Mouse (Mus musculus): ENCODE measurements around the gene Tbc1d10c.

- no peak for TF ChIP-seq POU5F1 (IDR thresholded peaks at IDR 0.05; ENCODE audit: borderline replicate concordance, low read length)
- TF ChIP-seq CTCF (conservative IDR thresholded peaks at IDR 0.05; ENCODE audit: low read length), result no peak
- no peak for TF ChIP-seq NANOG (IDR thresholded peaks at IDR 0.05; ENCODE audit: borderline replicate concordance, low read length)
These were observed 35.0 kb downstream of the Tbc1d10c start for GRCm38 (mm10) chr19:4156073-4156579.
